Mouse (Mus musculus): Measurements from ENCODE around the gene Fcgbp. TPM values are rescaled to one million over a fixed set of nuclear protein-coding genes. Genes with fewer than 3 reads are reported as not detected.

Gene Fcgbp
- polyA plus RNA-seq, 1 experiment from 2014 or later = not detected

DNA sequence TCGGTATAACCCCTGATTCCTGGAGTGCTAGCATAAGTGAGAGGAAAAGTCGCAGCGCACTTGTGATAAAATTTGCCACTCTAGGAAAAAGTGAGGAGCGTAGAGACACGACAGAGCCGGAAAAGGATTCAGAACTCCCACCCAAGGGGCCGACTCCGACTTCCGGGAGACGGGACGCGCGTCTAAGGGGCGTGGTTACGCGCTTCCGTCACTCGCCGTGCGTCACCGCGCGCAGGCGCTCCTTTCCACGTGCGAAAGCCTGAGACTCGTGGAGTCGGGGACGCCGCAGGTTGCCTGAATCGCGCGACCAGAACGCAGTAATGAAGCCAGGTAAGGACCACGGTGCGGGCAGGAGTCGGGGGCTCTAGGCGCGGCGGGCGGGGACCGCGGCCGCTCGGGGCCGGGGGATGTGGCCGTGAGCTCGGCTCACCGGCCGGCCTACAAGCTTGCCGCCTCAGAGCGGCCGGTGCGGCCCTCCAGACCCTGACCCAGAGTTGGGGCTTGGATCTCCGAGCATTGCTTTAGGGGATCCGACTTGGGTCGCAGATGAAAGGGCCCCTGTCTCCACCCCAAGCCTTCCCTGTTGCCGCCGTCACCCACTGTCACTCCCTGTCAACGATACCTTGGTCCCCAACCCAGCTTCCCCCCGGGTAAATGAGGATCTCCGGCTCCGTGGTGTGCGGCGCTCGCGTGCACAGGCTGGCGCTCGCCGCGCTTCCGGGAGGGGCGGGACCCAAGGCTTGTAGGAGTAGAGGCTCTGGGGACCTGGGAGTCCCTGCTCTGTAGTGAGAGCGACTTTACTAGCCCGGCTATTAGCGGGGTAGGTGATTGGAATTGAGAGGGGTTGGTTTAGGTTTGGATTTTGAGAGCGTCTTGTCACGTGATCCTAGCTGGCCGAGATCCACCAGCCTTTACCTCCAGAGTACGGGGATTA lies 98.7 kb downstream of the Fcgbp start, which contains the start of gene Fbl:
Gene Fbl (plus strand): TSS at position 222 of the 934 bp plus-strand sequence.
- H3K4me3 ChIP-seq (ENCODE audit: low read depth, low read length) = peak within 1 kb of the TSS; percentile 88
- peaks cover 33% of the 10 kb centered on the region for H3K4me1 ChIP-seq (ENCODE audit: insufficient read depth)
- H3K9ac ChIP-seq (replicated peaks) = peak within 1 kb of the TSS; percentile 87
- WGBS (ENCODE audit: insufficient replicate concordance) = under 1% methylated on average over 68 of the region's 80 CpGs
- peak within 1 kb of the TSS; percentile 93 for H3K27ac ChIP-seq (ENCODE audit: low read depth)
- H3K4me2 ChIP-seq (ENCODE audit: low read depth, low read length) = peak within 1 kb of the TSS; percentile 100
- DNase-seq (peak; percentile 94), ATAC-seq (peak; percentile 91)
- TF ChIP-seq EP300 (IDR thresholded peaks at IDR 0.05; ENCODE audit: low read depth) = no peak
- TF ChIP-seq CTCF (IDR thresholded peaks at IDR 0.05; ENCODE audit: low read depth) = no peak
- no peaks in the 10 kb centered on the region for H3K36me3 ChIP-seq (replicated peaks; ENCODE audit: insufficient read depth, low read length)
- H3K9me3 ChIP-seq (ENCODE audit: low read length) = peaks cover 4% of the 10 kb centered on the region; the same call in 1 of the 2 replicates
- H3K27me3 ChIP-seq (ENCODE audit: insufficient read depth, low read length) = no peaks in the 10 kb centered on the region

Other genes starting within 250 kb of the Fcgbp start
- 0.85 and 1.3 TPM in 2 replicates for gene Zfp59, start 232.6 kb upstream of the Fcgbp start, polyA plus RNA-seq (2015; fragmentation: Nextera tagmentation; extraction: Ambion mirVana)
- 0.66 and 0.73 TPM in 2 replicates for gene Zfp607a, start 213.7 kb upstream of the Fcgbp start, polyA plus RNA-seq (2015; fragmentation: Nextera tagmentation; extraction: Ambion mirVana)
- 0.95 and 1.2 TPM in 2 replicates for gene Zfp974, start 141.8 kb upstream of the Fcgbp start, polyA plus RNA-seq (2015; fragmentation: Nextera tagmentation; extraction: Ambion mirVana)
- gene Zfp780b, start 92.1 kb upstream of the Fcgbp start, polyA plus RNA-seq (2015; fragmentation: Nextera tagmentation; extraction: Ambion mirVana) = 2.4 and 3.0 TPM in 2 replicates
- gene Zfp850, start 57.1 kb upstream of the Fcgbp start, polyA plus RNA-seq (2015; fragmentation: Nextera tagmentation; extraction: Ambion mirVana) = 0.44 and 0.83 TPM in 2 replicates
- 108 and 114 TPM in 2 replicates for gene Psmc4, start 21.1 kb upstream of the Fcgbp start, polyA plus RNA-seq (2015; fragmentation: Nextera tagmentation; extraction: Ambion mirVana)
- 0.01 TPM in 1 of 2 replicates, not detected in the other for gene 9530053A07Rik, start 58.2 kb downstream of the Fcgbp start, polyA plus RNA-seq (2015; fragmentation: Nextera tagmentation; extraction: Ambion mirVana)
- 48.4 and 51.6 TPM in 2 replicates for gene Fbl, start 98.5 kb downstream of the Fcgbp start, polyA plus RNA-seq (2015; fragmentation: Nextera tagmentation; extraction: Ambion mirVana)
- 4.0 and 4.5 TPM in 2 replicates for gene Dyrk1b, start 108.2 kb downstream of the Fcgbp start, polyA plus RNA-seq (2015; fragmentation: Nextera tagmentation; extraction: Ambion mirVana)
- gene Eid2, start 196.6 kb downstream of the Fcgbp start, polyA plus RNA-seq (2015; fragmentation: Nextera tagmentation; extraction: Ambion mirVana) = 1.3 and 1.4 TPM in 2 replicates
- gene Eid2b, start 206.5 kb downstream of the Fcgbp start, polyA plus RNA-seq (2015; fragmentation: Nextera tagmentation; extraction: Ambion mirVana) = 3.4 and 3.9 TPM in 2 replicates
- gene Selenov, start 219.9 kb downstream of the Fcgbp start, polyA plus RNA-seq (2015; fragmentation: Nextera tagmentation; extraction: Ambion mirVana) = 0.12 TPM in 1 of 2 replicates, not detected in the other
- 0.12 TPM in 1 of 2 replicates, not detected in the other for gene Dll3, start 231.0 kb downstream of the Fcgbp start, polyA plus RNA-seq (2015; fragmentation: Nextera tagmentation; extraction: Ambion mirVana)
- 52.0 and 53.9 TPM in 2 replicates for gene Timm50, start 240.8 kb downstream of the Fcgbp start, polyA plus RNA-seq (2015; fragmentation: Nextera tagmentation; extraction: Ambion mirVana)

All from liver, postnatal 0 days (tissue).